Comparison of ENCODE assay signal across 16 mouse cellular contexts in genomic region chr12:17711731-17712388, GRCm38 (mm10). TPM values are rescaled to one million over a fixed set of nuclear protein-coding genes. Genes with fewer than 3 reads are reported as not detected.
A peak's percentile ranks its signal among the peaks of the same experiment; 100 is the strongest.
DNase-seq lines count a peak whose midpoint lies in the region; ATAC-seq lines count a peak whose summit lies in the region.
"Had no signal": no experiment of that assay in that cellular context is flagged by ENCODE, and none has a peak within 500 bp of the region (broad histone marks: within the 10 kb centered on the region; RNA-seq: fewer than 3 reads in every experiment).

No protein-coding gene starts in this region.

- H3K9ac ChIP-seq in liver, embryonic 12.5 days: no peak overlapping the region
- no peak overlapping the region for H3K9ac ChIP-seq in liver, embryonic 11.5 days (ENCODE audit: low read depth, low read length)
- H3K9ac ChIP-seq: limb, embryonic 13.5 days; midbrain, embryonic 12.5 days had no signal

- H3K9me3 ChIP-seq in liver, embryonic 12.5 days (replicated peaks): no peaks in the 10 kb centered on the region
- H3K9me3 ChIP-seq in liver, embryonic 11.5 days (ENCODE audit: control insufficient read depth, low read length): no peaks in the 10 kb centered on the region
- H3K9me3 ChIP-seq: limb, embryonic 13.5 days; midbrain, embryonic 12.5 days had no signal

- peaks cover 61% of the 10 kb centered on the region for H3K4me1 ChIP-seq in liver, embryonic 12.5 days
- peaks cover 34% of the 10 kb centered on the region for H3K4me1 ChIP-seq in liver, embryonic 11.5 days (replicated peaks; ENCODE audit: control insufficient read depth, insufficient read depth, low read length)

- no peaks in the 10 kb centered on the region for H3K27me3 ChIP-seq in liver, embryonic 12.5 days (replicated peaks)
- no peaks in the 10 kb centered on the region for H3K27me3 ChIP-seq in liver, embryonic 11.5 days (replicated peaks; ENCODE audit: control insufficient read depth, insufficient read depth, low read length)
- H3K27me3 ChIP-seq: limb, embryonic 13.5 days; midbrain, embryonic 12.5 days had no signal

- H3K4me2 ChIP-seq in liver, embryonic 12.5 days: 0 out of 2 replicates have a peak overlapping the region, but pooled peaks have one; percentile 4
- no peak overlapping the region for H3K4me2 ChIP-seq in liver, embryonic 11.5 days
- H3K4me2 ChIP-seq: limb, embryonic 13.5 days; midbrain, embryonic 12.5 days had no signal

- WGBS in liver, embryonic 12.5 days (ENCODE audit: insufficient replicate concordance): 42% methylated on average over 6 of the region's 6 CpGs
- 54% methylated on average over 6 of the region's 6 CpGs for WGBS in liver, embryonic 11.5 days

- DNase-seq in cerebellum, adult 9-11 months: peak; percentile 51
- no peak for DNase-seq in cerebellum, adult 8-10 months
- DNase-seq in liver, embryonic 11.5 days (ENCODE audit: low spot score): no peak
- DNase-seq in kidney, postnatal 36 days: peak; percentile 81 to 85
- no peak for DNase-seq in ovary, postnatal 10 days (ENCODE audit: low spot score)
- DNase-seq in left cerebral cortex, postnatal 25 days (ENCODE audit: low spot score in 2 of 2): no peak
- DNase-seq: adrenal gland, postnatal 14 days; heart, adult 18-20 months; heart, postnatal 4 days; thymus, postnatal 4 days had no signal

- no peak for ATAC-seq in liver, embryonic 12.5 days
- ATAC-seq in liver, embryonic 11.5 days (replicated peaks; ENCODE audit: low FRiP score): no peak
- ATAC-seq in neutrophil, adult 5-6 weeks (ENCODE audit: extremely low read depth, insufficient number of reproducible peaks, low FRiP score, poor library complexity, severe bottlenecking): peak; percentile 40; the same call in 1 of the 2 replicates
- ATAC-seq: inflammation-experienced regulatory T-cells, adult 6 months had no signal

- intact Hi-C loops in left cerebral cortex, postnatal 25 days (cut with DNase I): no loop called here

- H3K27ac ChIP-seq in liver, embryonic 12.5 days: no peak overlapping the region; the same call in 1 of the 2 replicates
- no peak overlapping the region for H3K27ac ChIP-seq in liver, embryonic 11.5 days (ENCODE audit: low read depth, low read length)
- H3K27ac ChIP-seq: midbrain, embryonic 12.5 days had no signal

- H3K36me3 ChIP-seq in liver, embryonic 12.5 days: no peaks in the 10 kb centered on the region
- no peaks in the 10 kb centered on the region for H3K36me3 ChIP-seq in liver, embryonic 11.5 days (ENCODE audit: control insufficient read depth, insufficient read depth, low read length)
- H3K36me3 ChIP-seq: limb, embryonic 13.5 days; midbrain, embryonic 12.5 days had no signal

- H3K4me3 ChIP-seq in liver, embryonic 12.5 days: no peak overlapping the region
- no peak overlapping the region for H3K4me3 ChIP-seq in liver, embryonic 11.5 days (ENCODE audit: low read depth, low read length)
- H3K4me3 ChIP-seq: erythroblast, embryonic 14.5 days; limb, embryonic 13.5 days; midbrain, embryonic 12.5 days had no signal

RNA-seq across cellular contexts. Expression of gene Hpcal1, which starts 21.2 kb away (rescaled TPM):
- 17.6 and 18.6 TPM in 2 replicates for polyA plus RNA-seq in liver, embryonic 12.5 days (2016; fragmentation: Nextera tagmentation; extraction: Ambion mirVana)
- polyA plus RNA-seq in liver, embryonic 11.5 days (2014; fragmentation: Nextera tagmentation; extraction: Ambion mirVana): 30.2 and 31.8 TPM in 2 replicates
- total RNA-seq in neutrophil, adult 5-6 weeks (2017): 43.6 and 44.3 TPM in 2 replicates
- total RNA-seq in left cerebral cortex, postnatal 25 days (2021): 10 to 100 TPM; 98.4 to 99.2 TPM

Comparison
In these comparisons a context has a peak if more than half of its experiments do, and no peak if none do; other contexts are left out.
1. DNase-seq: peak in cerebellum, adult 9-11 months (single experiment) and kidney, postnatal 36 days (2 of 2); none in cerebellum, adult 8-10 months (single experiment), liver, embryonic 11.5 days (single experiment), ovary, postnatal 10 days (single experiment) and left cerebral cortex, postnatal 25 days (0 of 2).